8 mouse cellular contexts compared by ENCODE assay signal in the genomic region with DNA sequence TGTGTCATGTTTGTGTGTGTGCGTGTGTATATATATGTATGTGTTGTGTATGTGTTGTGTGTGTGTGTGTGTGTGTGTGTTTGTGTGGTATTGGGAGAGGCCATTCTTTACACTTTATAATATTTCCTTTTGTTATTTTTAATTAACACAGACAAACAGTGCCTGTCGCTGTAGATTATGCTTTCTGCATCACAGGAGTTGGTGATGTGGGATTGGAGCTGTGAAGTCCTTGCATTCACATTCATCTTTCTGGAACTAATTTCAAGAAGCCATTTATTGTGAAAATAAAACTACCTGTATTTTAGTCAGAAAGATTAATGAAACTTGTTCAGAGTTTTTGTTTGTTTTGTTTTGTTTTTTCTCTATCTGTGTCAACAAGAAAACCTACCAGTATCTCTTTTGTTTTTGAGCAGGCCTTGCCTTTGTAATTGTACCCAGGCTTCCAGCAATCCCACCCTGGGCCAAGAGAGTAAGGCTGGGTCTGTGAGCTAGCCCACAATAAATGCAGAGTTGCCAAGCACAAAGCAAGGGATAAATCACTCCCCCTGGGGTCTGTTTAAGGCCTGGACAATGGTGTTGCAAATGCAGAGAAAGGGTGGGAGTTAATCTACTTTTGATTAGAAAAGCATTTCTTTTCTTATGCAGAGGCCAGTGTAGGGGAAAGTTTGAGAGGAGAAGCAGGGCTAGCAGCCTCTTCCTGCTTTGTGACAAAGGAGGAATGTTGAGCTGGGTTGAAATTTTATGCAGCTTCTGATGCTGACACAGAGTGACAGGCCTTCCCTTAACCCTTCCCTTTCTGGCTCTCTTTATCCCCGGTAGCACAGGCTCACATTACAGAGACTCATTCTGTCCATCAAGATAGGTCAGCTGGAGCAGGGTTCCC.
DNase-seq lines count a peak whose midpoint lies in the region; ATAC-seq and TF ChIP-seq lines count a peak whose summit lies in the region.

No protein-coding gene starts in this region.

- no peaks in the 10 kb centered on the region for H3K27me3 ChIP-seq in heart, embryonic 16.5 days (ENCODE audit: control insufficient read depth, insufficient read depth, low read length)
- no peaks in the 10 kb centered on the region for H3K27me3 ChIP-seq in midbrain, embryonic 14.5 days (ENCODE audit: control insufficient read depth, insufficient read depth, low read length)

- ATAC-seq in heart, embryonic 16.5 days (replicated peaks; ENCODE audit: extremely low read depth, insufficient read depth, low FRiP score): peak; percentile 60
- ATAC-seq in midbrain, embryonic 14.5 days (ENCODE audit: low FRiP score, low TSS enrichment): peak; percentile 79
- no peak for ATAC-seq in CD4-positive, CD25-positive, alpha-beta regulatory T cell, adult 4 months

- 51% methylated on average over 3 of the region's 3 CpGs for WGBS in heart, embryonic 16.5 days
- 19% methylated on average over 3 of the region's 3 CpGs for WGBS in midbrain, embryonic 14.5 days

- H3K4me3 ChIP-seq in heart, embryonic 16.5 days (ENCODE audit: low read length): no peak overlapping the region
- no peak overlapping the region for H3K4me3 ChIP-seq in midbrain, embryonic 14.5 days (replicated peaks; ENCODE audit: low read depth, low read length)

- H3K9ac ChIP-seq in heart, embryonic 16.5 days (ENCODE audit: low read length): no peak overlapping the region
- no peak overlapping the region for H3K9ac ChIP-seq in midbrain, embryonic 14.5 days (replicated peaks; ENCODE audit: low read length)

- no peak for DNase-seq in heart, postnatal 4 days
- peak; percentile 81 for DNase-seq in brain, embryonic 14.5 days (ENCODE audit: low read depth)
- DNase-seq in forelimb bud, embryonic 11.5 days (ENCODE audit: low read depth, low spot score): peak; percentile 53
- DNase-seq in midbrain, embryonic 14.5 days: peak; percentile 69
- DNase-seq in gastrocnemius, adult 8-10 months (ENCODE audit: low spot score in 2 of 2): no peak
- DNase-seq in kidney, postnatal 25 days: no peak

- H3K36me3 ChIP-seq in heart, embryonic 16.5 days (ENCODE audit: control insufficient read depth, insufficient read depth): no peaks in the 10 kb centered on the region
- no peaks in the 10 kb centered on the region for H3K36me3 ChIP-seq in midbrain, embryonic 14.5 days (ENCODE audit: control insufficient read depth, insufficient read depth, low read length)

- TF ChIP-seq CTCF in brain, embryonic 14.5 days (IDR thresholded peaks at IDR 0.05; ENCODE audit: borderline replicate concordance, extremely low read depth, insufficient read depth, insufficient read length): no peak

- peak overlapping the region; percentile 52 for H3K27ac ChIP-seq in heart, embryonic 16.5 days (ENCODE audit: low read length)
- peak overlapping the region; percentile 64 for H3K27ac ChIP-seq in midbrain, embryonic 14.5 days (replicated peaks; ENCODE audit: low read depth, low read length)

- no peaks in the 10 kb centered on the region for H3K9me3 ChIP-seq in heart, embryonic 16.5 days (replicated peaks; ENCODE audit: control insufficient read depth, low read length)
- H3K9me3 ChIP-seq in midbrain, embryonic 14.5 days (ENCODE audit: control insufficient read depth, low read length): no peaks in the 10 kb centered on the region

- peaks cover 3% of the 10 kb centered on the region; the same call in 1 of the 2 replicates for H3K4me1 ChIP-seq in heart, embryonic 16.5 days (ENCODE audit: control insufficient read depth, insufficient read depth, low read length)
- peaks cover 11% of the 10 kb centered on the region; the same call in 1 of the 2 replicates for H3K4me1 ChIP-seq in midbrain, embryonic 14.5 days (ENCODE audit: control insufficient read depth, insufficient read depth, low read length)

- H3K4me2 ChIP-seq in heart, embryonic 16.5 days (ENCODE audit: low read depth, low read length): no peak overlapping the region
- H3K4me2 ChIP-seq in midbrain, embryonic 14.5 days (ENCODE audit: low read length): no peak overlapping the region

- no peak for TF ChIP-seq POLR2A in brain, embryonic 14.5 days (IDR thresholded peaks at IDR 0.05; ENCODE audit: borderline replicate concordance, extremely low read depth, insufficient read depth, insufficient read length, poor library complexity, severe bottlenecking)

Comparison
In these comparisons a context has a peak if more than half of its experiments do, and no peak if none do; other contexts are left out.
1. DNase-seq: peak in brain, embryonic 14.5 days (single experiment), forelimb bud, embryonic 11.5 days (single experiment) and midbrain, embryonic 14.5 days (single experiment); none in heart, postnatal 4 days (single experiment), gastrocnemius, adult 8-10 months (0 of 2) and kidney, postnatal 25 days (0 of 2).